Mouse (Mus musculus): Measurements from ENCODE around the gene Tns1. TPM values are rescaled to one million over a fixed set of nuclear protein-coding genes. Genes with fewer than 3 reads are reported as not detected.

Gene Tns1
- total and polyA plus RNA-seq, 3 experiments: 0.11 TPM; not detected in 2

- Histone ChIP-seq H3K27me3 (ENCODE audit: control insufficient read depth in 1 of 2, insufficient read depth in 2 of 2, low read length in 2 of 2) (no peaks in the 10 kb centered on the region), H3K9me3 (replicated peaks; ENCODE audit: insufficient read depth, low read length) (no peaks in the 10 kb centered on the region), H3K36me3 (ENCODE audit: control insufficient read depth in 1 of 2, insufficient read depth in 2 of 2, low read length in 2 of 2) (no peaks in the 10 kb centered on the region), H3K4me3 (ENCODE audit: control insufficient read depth in 1 of 2, insufficient read depth in 1 of 2, low read depth in 2 of 2, low read length in 2 of 2) (no peak overlapping the region), H3K27ac (ENCODE audit: control insufficient read depth, low read depth, low read length) (no peak overlapping the region), H3K9ac (ENCODE audit: control insufficient read depth, low read depth, low read length, poor library complexity, severe bottlenecking) (no peak overlapping the region), H3K79me2 (ENCODE audit: control insufficient read depth, insufficient read depth, low read length, poor library complexity) (no peaks in the 10 kb centered on the region), H3K4me1 (ENCODE audit: control insufficient read depth in 1 of 2, insufficient read depth in 2 of 2, low read length in 2 of 2) (no peaks in the 10 kb centered on the region)
- TF ChIP-seq TBP (IDR thresholded peaks at IDR 0.05; ENCODE audit: low read depth, low read length): no peak
- TF ChIP-seq MEF2A (IDR thresholded peaks at IDR 0.05; ENCODE audit: extremely low read depth, insufficient replicate concordance, low read depth, low read length, poor library complexity, severe bottlenecking): no peak
- no peak for DNase-seq (ENCODE audit: low read depth, low spot score)
Observed at GRCm38 (mm10) chr1:74045034-74045433, 79.2 kb downstream of the Tns1 start.

- Histone ChIP-seq H3K36me3 (ENCODE audit: control insufficient read depth in 1 of 2, insufficient read depth in 2 of 2, low read length in 2 of 2) (no peaks in the 10 kb centered on the region), H3K9ac (ENCODE audit: control insufficient read depth, low read depth, low read length, poor library complexity, severe bottlenecking) (no peak overlapping the region), H3K4me3 (ENCODE audit: control insufficient read depth in 1 of 2, insufficient read depth in 1 of 2, low read depth in 2 of 2, low read length in 2 of 2) (no peak overlapping the region), H3K9me3 (replicated peaks; ENCODE audit: insufficient read depth, low read length) (no peaks in the 10 kb centered on the region), H3K27ac (ENCODE audit: control insufficient read depth, low read depth, low read length) (no peak overlapping the region), H3K27me3 (ENCODE audit: control insufficient read depth in 1 of 2, insufficient read depth in 2 of 2, low read length in 2 of 2) (no peaks in the 10 kb centered on the region), H3K4me1 (ENCODE audit: control insufficient read depth in 1 of 2, insufficient read depth in 2 of 2, low read length in 2 of 2) (no peaks in the 10 kb centered on the region), H3K79me2 (ENCODE audit: control insufficient read depth, insufficient read depth, low read length, poor library complexity) (no peaks in the 10 kb centered on the region)
- TF ChIP-seq NELFE (IDR thresholded peaks at IDR 0.05; ENCODE audit: low read depth, low read length): no peak
- no peak for TF ChIP-seq TAL1 (IDR thresholded peaks at IDR 0.05; ENCODE audit: low read length)
- TF ChIP-seq TCF12 (IDR thresholded peaks at IDR 0.05; ENCODE audit: low read depth, low read length): no peak
- TF ChIP-seq POLR2A (IDR thresholded peaks at IDR 0.05; ENCODE audit: control insufficient read depth in 1 of 2, insufficient read depth in 1 of 2, low read depth in 1 of 2, low read length in 2 of 2, poor library complexity in 1 of 2): no peak
- no peak for TF ChIP-seq CHD2 (IDR thresholded peaks at IDR 0.05; ENCODE audit: low read length)
- no peak for TF ChIP-seq POLR2AphosphoS5 (IDR thresholded peaks at IDR 0.05; ENCODE audit: borderline replicate concordance, low read depth, low read length)
- TF ChIP-seq E2F4 (IDR thresholded peaks at IDR 0.05; ENCODE audit: borderline replicate concordance, low read depth, low read length): no peak
- no peak for TF ChIP-seq SIN3A (IDR thresholded peaks at IDR 0.05; ENCODE audit: low read length)
- no peak for TF ChIP-seq JUND (IDR thresholded peaks at IDR 0.05; ENCODE audit: low read depth, low read length)
- TF ChIP-seq MEF2A (IDR thresholded peaks at IDR 0.05; ENCODE audit: extremely low read depth, insufficient replicate concordance, low read depth, low read length, poor library complexity, severe bottlenecking): no peak
- no peak for TF ChIP-seq SMC3 (IDR thresholded peaks at IDR 0.05; ENCODE audit: low read depth, low read length)
- no peak for TF ChIP-seq MAZ (IDR thresholded peaks at IDR 0.05; ENCODE audit: low read depth, low read length)
- TF ChIP-seq ZKSCAN1 (IDR thresholded peaks at IDR 0.05; ENCODE audit: low read depth, low read length): no peak
- no peak for DNase-seq (ENCODE audit: low read depth, low spot score)
Observed at GRCm38 (mm10) chr1:74044421-74044820, 79.8 kb downstream of the Tns1 start.

- Histone ChIP-seq H3K36me3 (ENCODE audit: control insufficient read depth in 1 of 2, insufficient read depth in 2 of 2, low read length in 2 of 2) (no peaks in the 10 kb centered on the region), H3K4me1 (ENCODE audit: control insufficient read depth in 1 of 2, insufficient read depth in 2 of 2, low read length in 2 of 2) (no peaks in the 10 kb centered on the region), H3K9ac (ENCODE audit: control insufficient read depth, low read depth, low read length, poor library complexity, severe bottlenecking) (no peak overlapping the region), H3K79me2 (ENCODE audit: control insufficient read depth, insufficient read depth, low read length, poor library complexity) (no peaks in the 10 kb centered on the region), H3K27ac (ENCODE audit: control insufficient read depth, low read depth, low read length) (no peak overlapping the region), H3K4me3 (ENCODE audit: control insufficient read depth in 1 of 2, insufficient read depth in 1 of 2, low read depth in 2 of 2, low read length in 2 of 2) (no peak overlapping the region), H3K9me3 (replicated peaks; ENCODE audit: insufficient read depth, low read length) (no peaks in the 10 kb centered on the region), H3K27me3 (ENCODE audit: control insufficient read depth in 1 of 2, insufficient read depth in 2 of 2, low read length in 2 of 2) (no peaks in the 10 kb centered on the region)
- DNase-seq (ENCODE audit: low read depth, low spot score): no peak
- TF ChIP-seq MYC (IDR thresholded peaks at IDR 0.05; ENCODE audit: low read depth, low read length) (no peak), TCF12 (IDR thresholded peaks at IDR 0.05; ENCODE audit: low read depth, low read length) (no peak), USF1 (IDR thresholded peaks at IDR 0.05; ENCODE audit: low read depth, low read length) (no peak), HCFC1 (IDR thresholded peaks at IDR 0.05; ENCODE audit: low read depth, low read length) (no peak), SMC3 (IDR thresholded peaks at IDR 0.05; ENCODE audit: low read depth, low read length) (no peak), MAZ (IDR thresholded peaks at IDR 0.05; ENCODE audit: low read depth, low read length) (no peak), POLR2AphosphoS5 (IDR thresholded peaks at IDR 0.05; ENCODE audit: borderline replicate concordance, low read depth, low read length) (no peak), TBP (IDR thresholded peaks at IDR 0.05; ENCODE audit: low read depth, low read length) (no peak), MXI1 (IDR thresholded peaks at IDR 0.05; ENCODE audit: low read depth, low read length) (no peak), GATA1 (IDR thresholded peaks at IDR 0.05; ENCODE audit: low read depth, low read length) (no peak), RCOR1 (IDR thresholded peaks at IDR 0.05; ENCODE audit: low read depth, low read length) (no peak), NRF1 (IDR thresholded peaks at IDR 0.05; ENCODE audit: insufficient read depth, low read depth, low read length, poor library complexity, severe bottlenecking) (no peak), ZC3H11A (IDR thresholded peaks at IDR 0.05; ENCODE audit: low read depth, low read length) (no peak), KAT2A (conservative IDR thresholded peaks at IDR 0.05; ENCODE audit: low read depth, low read length) (no peak), SIN3A (IDR thresholded peaks at IDR 0.05; ENCODE audit: low read length) (no peak), CTCF (IDR thresholded peaks at IDR 0.05 in 2 of 3, conservative IDR thresholded peaks at IDR 0.05 in 1 of 3; ENCODE audit: control insufficient read depth in 1 of 3, insufficient read depth in 1 of 3, low read depth in 2 of 3, low read length in 3 of 3, poor library complexity in 1 of 3, severe bottlenecking in 1 of 3) (no peak), RAD21 (IDR thresholded peaks at IDR 0.05; ENCODE audit: low read depth, low read length) (no peak)
Observed at GRCm38 (mm10) chr1:74043584-74044105, 80.6 kb downstream of the Tns1 start.
